Mouse (Mus musculus): Measurements from ENCODE around the gene Rbm48. TPM values are rescaled to one million over a fixed set of nuclear protein-coding genes. Genes with fewer than 3 reads are reported as not detected.

Rbm48 gene
- polyA plus RNA-seq, 1 experiment from 2014 or later = 5.8 TPM

- peak; percentile 98 for TF ChIP-seq CTCF (IDR thresholded peaks at IDR 0.05; ENCODE audit: low read depth)
- peak; percentile 95 for ATAC-seq
- peak within 1 kb of the TSS; percentile 84 for H3K27ac ChIP-seq (ENCODE audit: low read depth, low read length)
- no peaks in the 10 kb centered on the region for H3K9me3 ChIP-seq (ENCODE audit: control insufficient read depth)
- peak within 1 kb of the TSS; percentile 76 for H3K4me2 ChIP-seq (replicated peaks; ENCODE audit: low read depth)
- H3K27me3 ChIP-seq (replicated peaks; ENCODE audit: control insufficient read depth, insufficient read depth, low read length) = no peaks in the 10 kb centered on the region
- peak within 1 kb of the TSS; percentile 91 for H3K9ac ChIP-seq (ENCODE audit: low read depth, low read length)
- peaks cover 4% of the 10 kb centered on the region; the same call in 1 of the 2 replicates for H3K4me1 ChIP-seq (replicated peaks; ENCODE audit: control insufficient read depth, insufficient read depth, low read length)
- peaks cover 4% of the 10 kb centered on the region; the same call in 1 of the 2 replicates for H3K36me3 ChIP-seq (ENCODE audit: control insufficient read depth, insufficient read depth)
- under 1% methylated on average over 78 of the region's 80 CpGs for WGBS
- H3K4me3 ChIP-seq (ENCODE audit: low read depth, low read length) = peak within 1 kb of the TSS; percentile 85
Observed at GRCm38 (mm10) chr5:3543629-3544479, 52.5 kb downstream of the Rbm48 start, which contains the start of gene Fam133b. TSS of gene Fam133b (plus strand) at chr5:3543833.

- no peaks in the 10 kb centered on the region for H3K27me3 ChIP-seq (replicated peaks; ENCODE audit: control insufficient read depth, insufficient read depth, low read length)
- no peak overlapping the region for H3K9ac ChIP-seq (ENCODE audit: low read depth, low read length)
- peaks cover 4% of the 10 kb centered on the region; the same call in 1 of the 2 replicates for H3K4me1 ChIP-seq (replicated peaks; ENCODE audit: control insufficient read depth, insufficient read depth, low read length)
- no peak for ATAC-seq
- H3K9me3 ChIP-seq (ENCODE audit: control insufficient read depth) = no peaks in the 10 kb centered on the region
- H3K4me3 ChIP-seq (ENCODE audit: low read depth, low read length) = no peak overlapping the region
- H3K4me2 ChIP-seq (replicated peaks; ENCODE audit: low read depth) = no peak overlapping the region
- WGBS = 75% methylated on average over 6 of the region's 6 CpGs
- peaks cover under 1% of the 10 kb centered on the region; the same call in 1 of the 2 replicates for H3K36me3 ChIP-seq (ENCODE audit: control insufficient read depth, insufficient read depth)
- no peak for TF ChIP-seq CTCF (IDR thresholded peaks at IDR 0.05; ENCODE audit: low read depth)
- H3K27ac ChIP-seq (ENCODE audit: low read depth, low read length) = no peak overlapping the region
Observed at GRCm38 (mm10) chr5:3541871-3542270, 54.5 kb downstream of the Rbm48 start.

GRCm38 (mm10) chr5:3538505-3539472, 57.6 kb downstream of the Rbm48 start:
- ATAC-seq = no peak
- no peak overlapping the region for H3K27ac ChIP-seq (ENCODE audit: low read depth, low read length)

GRCm38 (mm10) chr5:3536592-3537212, 59.7 kb downstream of the Rbm48 start:
- Histone ChIP-seq H3K27me3 (replicated peaks; ENCODE audit: control insufficient read depth, insufficient read depth, low read length) (no peaks in the 10 kb centered on the region), H3K9ac (ENCODE audit: low read depth, low read length) (no peak overlapping the region), H3K4me3 (ENCODE audit: low read depth, low read length) (no peak overlapping the region), H3K4me1 (replicated peaks; ENCODE audit: control insufficient read depth, insufficient read depth, low read length) (no peaks in the 10 kb centered on the region), H3K36me3 (ENCODE audit: control insufficient read depth, insufficient read depth) (no peaks in the 10 kb centered on the region), H3K9me3 (ENCODE audit: control insufficient read depth) (no peaks in the 10 kb centered on the region), H3K4me2 (replicated peaks; ENCODE audit: low read depth) (no peak overlapping the region), H3K27ac (ENCODE audit: low read depth, low read length) (no peak overlapping the region)
- ATAC-seq = no peak
- TF ChIP-seq CTCF (IDR thresholded peaks at IDR 0.05; ENCODE audit: low read depth) = no peak
- 68% methylated on average over 3 of the region's 3 CpGs for WGBS

More at GRCm38 (mm10) chr5:3538505-3539472, 57.6 kb downstream of the Rbm48 start:
- no peaks in the 10 kb centered on the region for H3K9me3 ChIP-seq (ENCODE audit: control insufficient read depth)
- no peak overlapping the region for H3K9ac ChIP-seq (ENCODE audit: low read depth, low read length)
- H3K4me2 ChIP-seq (replicated peaks; ENCODE audit: low read depth) = no peak overlapping the region
- TF ChIP-seq CTCF (IDR thresholded peaks at IDR 0.05; ENCODE audit: low read depth) = no peak
- no peaks in the 10 kb centered on the region for H3K27me3 ChIP-seq (replicated peaks; ENCODE audit: control insufficient read depth, insufficient read depth, low read length)
- WGBS = 58% methylated on average over 11 of the region's 11 CpGs
- no peaks in the 10 kb centered on the region for H3K36me3 ChIP-seq (ENCODE audit: control insufficient read depth, insufficient read depth)
- no peaks in the 10 kb centered on the region for H3K4me1 ChIP-seq (replicated peaks; ENCODE audit: control insufficient read depth, insufficient read depth, low read length)
- no peak overlapping the region for H3K4me3 ChIP-seq (ENCODE audit: low read depth, low read length)

Other genes starting within 250 kb of the Rbm48 start
- 14.9 and 15.8 TPM in 2 replicates for gene Fam133b, start 52.8 kb downstream of the Rbm48 start, polyA plus RNA-seq (2015; fragmentation: Nextera tagmentation; extraction: Ambion mirVana)
- gene 1700109H08Rik, start 25.0 kb downstream of the Rbm48 start, polyA plus RNA-seq (2015; fragmentation: Nextera tagmentation; extraction: Ambion mirVana) = 0.35 and 0.55 TPM in 2 replicates
- gene Pex1, start 519 bp downstream of the Rbm48 start, polyA plus RNA-seq (2015; fragmentation: Nextera tagmentation; extraction: Ambion mirVana) = 12.3 and 12.4 TPM in 2 replicates
- not detected in 2 replicates for gene Tmbim7, start 54.6 kb upstream of the Rbm48 start, polyA plus RNA-seq (2015; fragmentation: Nextera tagmentation; extraction: Ambion mirVana)
- 41.2 and 41.8 TPM in 2 replicates for gene Gatad1, start 60.6 kb upstream of the Rbm48 start, polyA plus RNA-seq (2015; fragmentation: Nextera tagmentation; extraction: Ambion mirVana)
- 5.5 and 6.6 TPM in 2 replicates for gene Ankib1, start 206.3 kb upstream of the Rbm48 start, polyA plus RNA-seq (2015; fragmentation: Nextera tagmentation; extraction: Ambion mirVana)
- 14.0 and 17.7 TPM in 2 replicates for gene Krit1, start 206.6 kb upstream of the Rbm48 start, polyA plus RNA-seq (2015; fragmentation: Nextera tagmentation; extraction: Ambion mirVana)
- gene Lrrd1, start 248.6 kb upstream of the Rbm48 start, polyA plus RNA-seq (2015; fragmentation: Nextera tagmentation; extraction: Ambion mirVana) = not detected in 2 replicates

Measured in intestine, postnatal 0 days (tissue).